Mouse (Mus musculus) midbrain, embryonic 10.5 days (tissue): ENCODE measurements around the gene Fam240a. TPM values are rescaled to one million over a fixed set of nuclear protein-coding genes. Genes with fewer than 3 reads are reported as not detected.

Experiments
- DNase-seq: peaks from one replicate; pipeline ENCODE4 v3.0.0-alpha.2; 2017; ENCODE audit warnings: low spot score
- H3K27ac ChIP-seq: fragments of 300-500 bp; sonication (generic); replicated peaks from 2 replicates; pipeline ENCODE4 v1.5.1; 2016; ENCODE audit warnings: mild to moderate bottlenecking
- H3K27me3 ChIP-seq: fragments of 300-500 bp; sonication (generic); 2 replicates; pipeline ENCODE4 v1.6.1; 2016; ENCODE audit warnings: low read depth, mild to moderate bottlenecking; ENCODE audit not compliant: poor library complexity, severe bottlenecking
- H3K36me3 ChIP-seq: fragments of 300-500 bp; sonication (generic); 2 replicates; pipeline ENCODE4 v1.6.1; 2016; ENCODE audit warnings: mild to moderate bottlenecking, moderate library complexity
- H3K4me1 ChIP-seq: fragments of 300-500 bp; sonication (generic); 2 replicates; pipeline ENCODE4 v1.6.1; 2016
- H3K4me3 ChIP-seq: fragments of 300-500 bp; sonication (generic); 2 replicates; pipeline ENCODE4 v1.5.1; 2016; ENCODE audit warnings: mild to moderate bottlenecking, moderate library complexity
- H3K9me3 ChIP-seq: fragments of 300-500 bp; sonication (generic); replicated peaks from 2 replicates; pipeline ENCODE4 v1.6.1; 2016; ENCODE audit warnings: mild to moderate bottlenecking
- WGBS: fragments of 180-500 bp; shearing (Covaris S2); methylation state at CpG from one replicate; pipeline ENCODE4 v1.1.7; 2016; 5-methylcytosine and 5-hydroxymethylcytosine counted together
- polyA plus RNA-seq: library from polyadenylated mRNA; unstranded; fragments of >200 nt; fragmentation: Nextera tagmentation; extraction: Ambion mirVana; gene quantifications from 2 replicates; pipeline ENCODE4 v1.2.1, GENCODE M21; 2016

Fam240a gene
- polyA plus RNA-seq, 1 experiment from 2014 or later, result not detected

- Histone ChIP-seq H3K27me3 (peaks cover 11% of the 10 kb centered on the region), H3K9me3 (no peaks in the 10 kb centered on the region), H3K36me3 (no peaks in the 10 kb centered on the region), H3K27ac (no peak overlapping the region), H3K4me1 (peaks cover 15% of the 10 kb centered on the region), H3K4me3 (no peak overlapping the region)
- no peak for DNase-seq
- WGBS, result 73% methylated on average over 10 of the region's 10 CpGs
Measured at GRCm38 (mm10) chr9:110899451-110900008, 17.1 kb downstream of the Fam240a start.

- H3K9me3 ChIP-seq, result no peaks in the 10 kb centered on the region
- DNase-seq, result peak; percentile 45
- peak overlapping the region; percentile 35 for H3K4me3 ChIP-seq
- peaks cover 21% of the 10 kb centered on the region for H3K27me3 ChIP-seq
- peak overlapping the region; percentile 53; the same call in 1 of the 2 replicates for H3K27ac ChIP-seq
- 7% methylated on average over 6 of the region's 6 CpGs for WGBS
- H3K36me3 ChIP-seq, result no peaks in the 10 kb centered on the region
- peaks cover 15% of the 10 kb centered on the region for H3K4me1 ChIP-seq
Measured at GRCm38 (mm10) chr9:110896595-110896994, 20.1 kb downstream of the Fam240a start.

- Histone ChIP-seq H3K36me3 (no peaks in the 10 kb centered on the region), H3K4me3 (peak overlapping the region; percentile 35), H3K4me1 (peaks cover 15% of the 10 kb centered on the region), H3K9me3 (no peaks in the 10 kb centered on the region), H3K27ac (peak overlapping the region; percentile 53; the same call in 1 of the 2 replicates), H3K27me3 (peaks cover 21% of the 10 kb centered on the region)
- 23% methylated on average over 7 of the region's 7 CpGs for WGBS
- no peak for DNase-seq
Measured at GRCm38 (mm10) chr9:110895994-110896393, 20.7 kb downstream of the Fam240a start.

- 65% methylated on average over 5 of the region's 5 CpGs for WGBS
- H3K27ac ChIP-seq, result no peak overlapping the region; the same call in 1 of the 2 replicates
Measured at GRCm38 (mm10) chr9:110895507-110895906, 21.2 kb downstream of the Fam240a start.

GRCm38 (mm10) chr9:110893429-110893828 lies 23.2 kb downstream of the Fam240a start:
- H3K9me3 ChIP-seq, result no peaks in the 10 kb centered on the region
- 67% methylated on average over 10 of the region's 10 CpGs for WGBS
- no peak overlapping the region for H3K4me3 ChIP-seq
- H3K36me3 ChIP-seq, result no peaks in the 10 kb centered on the region
- peaks cover 29% of the 10 kb centered on the region for H3K4me1 ChIP-seq
- DNase-seq, result no peak
- peaks cover 36% of the 10 kb centered on the region for H3K27me3 ChIP-seq
- H3K27ac ChIP-seq, result no peak overlapping the region

More at GRCm38 (mm10) chr9:110895507-110895906, 21.2 kb downstream of the Fam240a start:
- H3K9me3 ChIP-seq, result no peaks in the 10 kb centered on the region
- no peaks in the 10 kb centered on the region for H3K36me3 ChIP-seq
- peaks cover 21% of the 10 kb centered on the region for H3K27me3 ChIP-seq
- no peak for DNase-seq
- peaks cover 19% of the 10 kb centered on the region for H3K4me1 ChIP-seq
- H3K4me3 ChIP-seq, result no peak overlapping the region

GRCm38 (mm10) chr9:110892552-110892951 lies 24.1 kb downstream of the Fam240a start:
- DNase-seq, result no peak
- Histone ChIP-seq H3K36me3 (no peaks in the 10 kb centered on the region), H3K9me3 (no peaks in the 10 kb centered on the region), H3K4me1 (peaks cover 36% of the 10 kb centered on the region), H3K27me3 (peaks cover 36% of the 10 kb centered on the region), H3K27ac (no peak overlapping the region), H3K4me3 (no peak overlapping the region)
- WGBS, result 92% methylated on average over 3 of the region's 3 CpGs

GRCm38 (mm10) chr9:110891077-110891828 lies 25.4 kb downstream of the Fam240a start:
- no peaks in the 10 kb centered on the region for H3K9me3 ChIP-seq
- H3K4me3 ChIP-seq, result no peak overlapping the region
- peaks cover 40% of the 10 kb centered on the region for H3K27me3 ChIP-seq
- H3K27ac ChIP-seq, result 0 out of 2 replicates have a peak overlapping the region, but pooled peaks have one; percentile 4
- peaks cover 34% of the 10 kb centered on the region for H3K4me1 ChIP-seq
- 86% methylated on average over 12 of the region's 12 CpGs for WGBS
- no peak for DNase-seq
- no peaks in the 10 kb centered on the region for H3K36me3 ChIP-seq

GRCm38 (mm10) chr9:110890026-110890783 lies 26.5 kb downstream of the Fam240a start:
- Histone ChIP-seq H3K4me1 (peaks cover 26% of the 10 kb centered on the region), H3K4me3 (0 out of 2 replicates have a peak overlapping the region, but pooled peaks have one; percentile 7), H3K27ac (no peak overlapping the region), H3K36me3 (no peaks in the 10 kb centered on the region), H3K27me3 (peaks cover 36% of the 10 kb centered on the region), H3K9me3 (no peaks in the 10 kb centered on the region)
- 16% methylated on average over 21 of the region's 21 CpGs for WGBS
- no peak for DNase-seq

- peaks cover 26% of the 10 kb centered on the region for H3K4me1 ChIP-seq
- WGBS, result 90% methylated on average over 14 of the region's 14 CpGs
- DNase-seq, result no peak
- no peak overlapping the region for H3K27ac ChIP-seq
- peaks cover 32% of the 10 kb centered on the region; the same call in 1 of the 2 replicates for H3K27me3 ChIP-seq
- no peaks in the 10 kb centered on the region for H3K36me3 ChIP-seq
- no peaks in the 10 kb centered on the region for H3K9me3 ChIP-seq
- no peak overlapping the region for H3K4me3 ChIP-seq
Measured at GRCm38 (mm10) chr9:110888935-110889334, 27.7 kb downstream of the Fam240a start.

- no peaks in the 10 kb centered on the region for H3K9me3 ChIP-seq
- no peak for DNase-seq
- peaks cover 26% of the 10 kb centered on the region for H3K4me1 ChIP-seq
- no peaks in the 10 kb centered on the region for H3K36me3 ChIP-seq
- H3K27ac ChIP-seq, result no peak overlapping the region
- H3K27me3 ChIP-seq, result peaks cover 29% of the 10 kb centered on the region; the same call in 1 of the 2 replicates
- no peak overlapping the region for H3K4me3 ChIP-seq
- 69% methylated on average over 9 of the region's 9 CpGs for WGBS
Measured at GRCm38 (mm10) chr9:110887388-110888303, 29.0 kb downstream of the Fam240a start.

- Histone ChIP-seq H3K27me3 (peaks cover 71% of the 10 kb centered on the region), H3K4me3 (no peak overlapping the region), H3K4me1 (peaks cover 14% of the 10 kb centered on the region), H3K9me3 (no peaks in the 10 kb centered on the region), H3K27ac (no peak overlapping the region), H3K36me3 (no peaks in the 10 kb centered on the region)
- DNase-seq, result no peak
- 75% methylated on average over 7 of the region's 7 CpGs for WGBS
Measured at GRCm38 (mm10) chr9:110881953-110882352, 34.7 kb downstream of the Fam240a start.

GRCm38 (mm10) chr9:110880772-110881171 lies 35.9 kb downstream of the Fam240a start:
- peaks cover 68% of the 10 kb centered on the region for H3K27me3 ChIP-seq
- peak overlapping the region; percentile 64 for H3K4me3 ChIP-seq
- 59% methylated on average over 4 of the region's 4 CpGs for WGBS
- H3K4me1 ChIP-seq, result peaks cover 14% of the 10 kb centered on the region
- H3K27ac ChIP-seq, result no peak overlapping the region
- no peaks in the 10 kb centered on the region for H3K36me3 ChIP-seq
- no peak for DNase-seq
- H3K9me3 ChIP-seq, result no peaks in the 10 kb centered on the region
